Mouse (Mus musculus) midbrain, embryonic 15.5 days (tissue): Measurements from ENCODE around the gene Id3. TPM values are rescaled to one million over a fixed set of nuclear protein-coding genes. Genes with fewer than 3 reads are reported as not detected.

Experiments
- ATAC-seq: fragments of 200-750 bp; cut with Nextera tagmentation; replicated peaks from 2 replicates; pipeline ENCODE4 v1.8.0; 2017; ENCODE audit warnings: moderate TSS enrichment
- H3K27ac ChIP-seq: fragments of 300-500 bp; sonication (generic); 2 replicates; pipeline ENCODE4 v1.5.1; 2015; ENCODE audit warnings: mild to moderate bottlenecking, inconsistent platforms
- H3K27me3 ChIP-seq: fragments of 300-500 bp; sonication (generic); replicated peaks from 2 replicates; pipeline ENCODE4 v1.6.1; 2015; ENCODE audit warnings: inconsistent platforms
- H3K36me3 ChIP-seq: fragments of 300-500 bp; sonication (generic); replicated peaks from 2 replicates; pipeline ENCODE4 v1.6.1; 2015; ENCODE audit warnings: inconsistent platforms
- H3K4me1 ChIP-seq: fragments of 300-500 bp; sonication (generic); 2 replicates; pipeline ENCODE4 v1.6.1; 2015; ENCODE audit warnings: inconsistent platforms
- H3K4me2 ChIP-seq: fragments of 300-500 bp; sonication (generic); 2 replicates; pipeline ENCODE4 v1.6.1; 2015; ENCODE audit warnings: inconsistent platforms, mild to moderate bottlenecking, moderate library complexity
- H3K4me3 ChIP-seq: fragments of 300-500 bp; sonication (generic); 2 replicates; pipeline ENCODE4 v1.5.1; 2015; ENCODE audit warnings: mild to moderate bottlenecking, inconsistent platforms
- H3K9ac ChIP-seq: fragments of 300-500 bp; sonication (generic); 2 replicates; pipeline ENCODE4 v1.6.1; 2015; ENCODE audit warnings: mild to moderate bottlenecking, inconsistent platforms
- H3K9me3 ChIP-seq: fragments of 300-500 bp; sonication (generic); 2 replicates; pipeline ENCODE4 v1.6.1; 2016; ENCODE audit warnings: inconsistent platforms
- WGBS: fragments of 180-500 bp; shearing (Covaris S2); methylation state at CpG from one replicate; pipeline ENCODE4 v1.1.7; 2015; ENCODE audit warnings: mixed read lengths; 5-methylcytosine and 5-hydroxymethylcytosine counted together
- polyA plus RNA-seq: library from polyadenylated mRNA; unstranded; fragments of >200 nt; fragmentation: Nextera tagmentation; extraction: Ambion mirVana; gene quantifications from 2 replicates; pipeline ENCODE4 v1.2.1, GENCODE M21; 2015

Id3 gene
- polyA plus RNA-seq, 1 experiment from 2014 or later: 127 TPM

DNA sequence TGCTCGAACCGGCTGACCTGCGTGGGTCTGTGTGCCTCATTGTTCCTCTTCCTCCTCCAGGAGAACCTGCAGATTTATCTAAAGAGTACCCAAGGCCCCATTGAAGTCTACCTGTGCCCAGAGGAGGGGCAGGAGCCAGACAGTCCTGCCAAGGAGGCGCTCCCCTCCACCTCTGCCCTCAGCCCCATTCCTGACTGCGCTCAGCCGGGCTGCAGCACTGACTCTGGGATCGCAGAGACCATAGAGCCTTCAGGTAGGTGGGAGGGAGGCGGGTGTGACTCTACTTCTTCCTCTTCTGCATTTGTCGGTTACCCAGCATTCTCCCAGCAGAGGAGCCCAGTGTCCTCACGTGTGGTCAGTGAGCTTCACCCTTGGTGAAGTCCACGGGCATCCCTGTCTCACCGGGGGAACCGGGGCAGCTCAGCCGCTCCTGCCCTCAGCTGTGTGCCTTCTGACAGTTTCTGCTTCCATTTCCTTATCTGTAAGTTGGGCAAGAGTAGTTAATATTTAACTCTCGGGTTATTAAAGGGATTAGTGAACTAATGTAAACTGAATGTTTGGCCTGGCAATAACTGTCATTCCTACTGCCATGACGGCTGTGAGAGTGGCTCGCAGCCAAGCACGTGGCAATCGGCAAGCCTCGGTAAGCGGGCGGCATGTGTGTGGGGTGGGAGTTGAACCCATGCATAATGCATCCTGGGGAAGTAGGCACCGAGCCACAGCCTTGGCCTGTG, 43.6 kb downstream of the Id3 start:
- no peak for ATAC-seq
- WGBS: 84% methylated on average over 23 of the region's 23 CpGs
- Histone ChIP-seq H3K4me2 (no peak overlapping the region), H3K9ac (no peak overlapping the region), H3K9me3 (no peaks in the 10 kb centered on the region), H3K36me3 (no peaks in the 10 kb centered on the region), H3K4me1 (no peaks in the 10 kb centered on the region), H3K27ac (no peak overlapping the region), H3K27me3 (no peaks in the 10 kb centered on the region), H3K4me3 (no peak overlapping the region)

DNA sequence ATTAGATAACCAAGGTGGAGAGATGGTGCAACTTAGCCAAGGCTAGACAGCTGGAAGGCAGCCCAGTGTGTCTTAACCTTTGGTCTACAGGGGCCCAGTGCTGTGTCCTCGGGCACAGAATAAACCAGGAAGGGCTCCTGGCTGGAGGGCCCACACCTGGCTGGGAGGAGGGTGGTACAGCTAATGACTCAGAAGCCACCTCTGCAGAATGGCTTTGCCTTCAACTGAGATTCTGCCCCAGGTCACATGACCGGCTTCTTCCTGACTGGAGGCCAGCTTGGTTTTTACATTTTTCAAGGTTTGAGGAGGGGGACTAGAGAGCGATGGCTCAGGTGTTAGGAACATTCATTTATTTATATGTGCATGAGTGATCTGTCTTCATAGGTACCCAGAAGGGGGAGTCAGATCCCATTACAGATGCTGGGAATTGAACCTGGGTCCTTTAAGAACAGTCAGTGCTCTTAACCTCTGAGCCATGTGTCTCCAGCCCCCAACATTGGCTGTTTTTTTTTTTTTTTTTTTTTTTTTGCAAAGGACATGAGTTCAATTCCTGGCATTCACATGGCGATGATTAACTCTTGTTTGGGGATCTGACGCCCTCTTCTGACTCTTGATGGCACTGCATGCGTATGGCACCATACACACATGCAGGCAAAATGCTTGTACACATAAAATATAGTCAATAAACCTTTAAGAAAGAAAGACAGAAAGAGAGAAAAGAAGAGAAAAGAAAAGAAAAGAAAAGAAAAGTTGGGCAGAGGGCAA, 45.9 kb downstream of the Id3 start:
- WGBS: 83% methylated on average over 6 of the region's 6 CpGs
- Histone ChIP-seq H3K36me3 (no peaks in the 10 kb centered on the region), H3K27ac (no peak overlapping the region), H3K27me3 (no peaks in the 10 kb centered on the region), H3K9me3 (no peaks in the 10 kb centered on the region), H3K4me1 (no peaks in the 10 kb centered on the region), H3K4me2 (no peak overlapping the region), H3K9ac (no peak overlapping the region), H3K4me3 (no peak overlapping the region)
- ATAC-seq: no peak

DNA sequence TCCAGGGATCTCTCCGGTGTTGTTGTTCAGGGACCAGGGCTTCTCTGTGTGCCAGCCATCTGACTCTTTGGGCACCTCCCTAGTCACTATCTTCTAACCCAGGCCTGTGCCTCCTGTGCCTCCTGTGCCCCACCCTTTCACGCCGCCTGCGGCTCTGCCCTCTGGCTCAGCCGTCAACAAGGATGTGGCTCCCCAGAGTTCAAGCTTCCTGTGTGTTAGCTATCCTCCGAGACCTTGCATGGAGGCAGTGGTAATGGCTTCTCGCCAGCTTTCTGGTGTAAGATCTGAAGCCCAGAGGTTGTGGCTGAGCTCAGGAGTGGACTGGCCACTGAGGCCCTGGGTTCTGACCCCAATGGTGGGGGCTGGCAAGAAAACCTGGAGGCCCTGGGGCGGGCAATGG, 46.6 kb downstream of the Id3 start:
- ATAC-seq: no peak
- WGBS: 84% methylated on average over 8 of the region's 8 CpGs

DNA sequence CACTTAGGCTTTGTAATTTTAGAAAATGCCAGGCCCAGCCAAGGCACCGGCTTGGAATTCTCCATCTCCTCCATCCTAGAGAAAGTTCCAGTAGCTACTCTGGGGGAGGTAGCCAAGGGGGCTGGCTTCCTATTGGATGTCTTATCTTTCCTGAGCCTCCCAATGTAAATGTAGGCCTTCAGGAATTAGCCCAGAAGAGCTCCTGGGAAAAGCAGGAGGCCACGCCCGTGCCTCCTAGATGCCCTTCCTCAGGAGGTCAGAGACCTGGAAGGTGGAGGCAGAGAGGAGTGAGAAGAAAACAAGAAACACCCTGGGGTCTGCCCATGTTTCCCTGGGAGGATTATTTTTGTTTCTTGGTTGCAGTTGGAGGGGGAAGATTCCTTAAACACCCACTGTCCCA, 50.3 kb downstream of the Id3 start:
- H3K27me3 ChIP-seq: no peaks in the 10 kb centered on the region
- no peak overlapping the region for H3K4me2 ChIP-seq
- no peak overlapping the region for H3K9ac ChIP-seq
- 93% methylated on average over 3 of the region's 3 CpGs for WGBS
- no peaks in the 10 kb centered on the region for H3K4me1 ChIP-seq
- no peak for ATAC-seq
- no peak overlapping the region for H3K27ac ChIP-seq
- H3K4me3 ChIP-seq: no peak overlapping the region
- H3K9me3 ChIP-seq: no peaks in the 10 kb centered on the region
- H3K36me3 ChIP-seq: no peaks in the 10 kb centered on the region

More for the DNA sequence above, 46.6 kb downstream of the Id3 start:
- Histone ChIP-seq H3K9me3 (no peaks in the 10 kb centered on the region), H3K27ac (no peak overlapping the region), H3K27me3 (no peaks in the 10 kb centered on the region), H3K4me2 (no peak overlapping the region), H3K36me3 (no peaks in the 10 kb centered on the region), H3K9ac (no peak overlapping the region), H3K4me3 (no peak overlapping the region), H3K4me1 (no peaks in the 10 kb centered on the region)

DNA sequence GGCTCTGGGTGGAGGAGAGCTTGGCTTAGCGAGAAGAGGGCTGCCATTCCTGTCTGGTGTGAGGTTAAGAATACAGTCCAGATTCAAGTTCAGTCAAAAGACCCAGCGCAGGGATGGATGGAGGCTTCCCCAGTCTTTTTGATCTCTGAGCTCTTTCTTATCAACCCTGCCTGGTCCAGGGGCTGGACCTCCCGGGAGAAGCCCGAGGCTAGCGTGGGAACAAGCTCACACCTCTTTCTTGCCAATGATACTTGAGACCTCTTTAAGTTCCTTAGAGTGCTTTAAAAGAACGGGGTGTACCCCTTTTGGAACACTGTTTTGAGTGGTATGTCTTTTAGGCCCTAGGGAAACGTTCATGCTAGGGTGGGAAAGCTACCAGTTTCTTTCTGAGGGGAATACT, 51.7 kb downstream of the Id3 start:
- WGBS: 68% methylated on average over 7 of the region's 7 CpGs
- Histone ChIP-seq H3K4me3 (no peak overlapping the region), H3K9ac (no peak overlapping the region), H3K4me2 (no peak overlapping the region), H3K9me3 (no peaks in the 10 kb centered on the region), H3K27me3 (no peaks in the 10 kb centered on the region), H3K27ac (no peak overlapping the region), H3K4me1 (no peaks in the 10 kb centered on the region), H3K36me3 (no peaks in the 10 kb centered on the region)
- no peak for ATAC-seq

Other genes starting within 250 kb of the Id3 start
- gene Cnr2, start 248.1 kb upstream of the Id3 start, polyA plus RNA-seq: 0.19 TPM in 1 of 2 replicates, not detected in the other
- gene Fuca1, start 222.8 kb upstream of the Id3 start, polyA plus RNA-seq: 63.2 and 68.3 TPM in 2 replicates
- 57.0 and 63.4 TPM in 2 replicates for gene Hmgcl, start 197.0 kb upstream of the Id3 start, polyA plus RNA-seq
- 41.6 and 44.2 TPM in 2 replicates for gene Gale, start 179.8 kb upstream of the Id3 start, polyA plus RNA-seq
- gene Lypla2, start 170.9 kb upstream of the Id3 start, polyA plus RNA-seq: 228 and 233 TPM in 2 replicates
- 62.8 and 64.6 TPM in 2 replicates for gene Pithd1, start 156.2 kb upstream of the Id3 start, polyA plus RNA-seq
- 27.5 TPM in 2 replicates for gene Eloa, start 121.7 kb upstream of the Id3 start, polyA plus RNA-seq
- 262 and 276 TPM in 2 replicates for gene Rpl11, start 90.1 kb upstream of the Id3 start, polyA plus RNA-seq
- gene E2f2, start 28.9 kb downstream of the Id3 start, polyA plus RNA-seq: 2.2 and 2.3 TPM in 2 replicates
- gene Asap3, start 62.9 kb downstream of the Id3 start, polyA plus RNA-seq: 5.1 and 5.2 TPM in 2 replicates
- 1.4 and 1.8 TPM in 2 replicates for gene Tcea3, start 104.2 kb downstream of the Id3 start, polyA plus RNA-seq
- 42.8 and 43.2 TPM in 2 replicates for gene Zfp46, start 141.2 kb downstream of the Id3 start, polyA plus RNA-seq
- 226 and 237 TPM in 2 replicates for gene Hnrnpr, start 167.4 kb downstream of the Id3 start, polyA plus RNA-seq